Mouse (Mus musculus): ENCODE data around the gene Scgb1b30. TPM values are rescaled to one million over a fixed set of nuclear protein-coding genes. Genes with fewer than 3 reads are reported as not detected.
A peak's percentile ranks its signal among the peaks of the same experiment; 100 is the strongest.
"Not testable (repeated sequence)": the region's sequence is repeated elsewhere in the genome, so short reads cannot be mapped to it uniquely, and the experiment has no call there.

Gene Scgb1b30
- polyA plus RNA-seq (2015; fragmentation: Nextera tagmentation; extraction: Ambion mirVana), result not detected in 2 replicates

DNA sequence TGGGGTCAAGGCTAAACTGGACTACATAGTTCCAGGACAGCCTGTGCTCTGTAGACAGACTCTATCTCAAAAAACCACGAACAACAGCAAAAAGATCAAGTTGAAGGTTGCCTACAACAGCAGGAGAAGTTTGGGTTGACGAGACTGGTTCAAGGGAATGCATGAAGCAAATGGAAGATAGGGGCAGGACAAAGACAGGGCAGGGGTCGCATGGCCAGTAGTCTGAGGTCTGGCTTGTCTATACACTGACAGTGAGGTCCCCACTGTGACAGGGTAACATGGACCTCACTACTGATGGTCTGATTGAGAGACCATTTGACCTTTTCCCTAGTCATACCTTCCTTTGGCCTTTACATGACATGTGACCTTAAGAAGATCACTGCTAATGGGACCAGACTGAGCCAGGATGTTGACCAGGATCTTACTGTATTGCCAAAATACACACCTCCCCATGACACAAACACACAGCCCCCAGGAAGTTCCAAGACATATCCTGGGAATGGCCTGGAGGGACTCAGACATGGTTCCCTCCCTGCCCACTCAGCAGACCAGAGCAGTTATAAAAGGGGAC lies at the start of gene Scgb1b30:
Gene Scgb1b30 (plus strand): TSS at position 521 of the 571 bp plus-strand sequence.
- no peak for ATAC-seq (ENCODE audit: borderline replicate concordance, extremely low read depth, low FRiP score, low TSS enrichment)
- WGBS, result 70% methylated on average over 3 of the region's 3 CpGs
- no peaks in the 10 kb centered on the region for H3K27me3 ChIP-seq

DNA sequence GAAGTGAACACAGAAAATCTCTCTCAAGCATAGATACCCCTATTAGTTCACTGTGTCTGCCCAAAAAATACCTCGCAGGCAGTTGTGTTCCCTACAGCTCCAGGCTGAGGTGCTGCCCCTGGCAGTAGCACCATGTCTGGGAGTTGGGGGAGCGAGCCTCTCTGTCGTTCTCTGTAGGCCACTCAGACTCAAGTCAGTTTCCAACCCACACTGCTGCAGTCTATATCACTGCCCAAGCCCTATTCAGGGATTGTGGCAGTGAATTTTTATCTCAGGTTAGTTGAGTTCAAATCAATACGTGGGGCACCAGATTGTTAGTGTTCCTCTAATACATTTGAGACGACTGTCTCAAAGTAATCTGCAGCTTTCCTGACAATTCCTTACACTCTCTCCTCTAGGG lies 27.1 kb upstream of the Scgb1b30 start:
- H3K36me3 ChIP-seq; H3K9me3 ChIP-seq; H3K4me1 ChIP-seq; H3K4me3 ChIP-seq; H3K4me2 ChIP-seq; H3K27ac ChIP-seq; ATAC-seq (ENCODE audit: borderline replicate concordance, extremely low read depth, low FRiP score, low TSS enrichment); H3K9ac ChIP-seq; H3K27me3 ChIP-seq: not testable (repeated sequence)
- WGBS, result 75% methylated on average over 5 of the region's 5 CpGs

More for the DNA sequence above, at the start of gene Scgb1b30:
- H3K27ac ChIP-seq, result no peak within 1 kb of the TSS
- no peak within 1 kb of the TSS for H3K9ac ChIP-seq
- no peaks in the 10 kb centered on the region for H3K36me3 ChIP-seq
- H3K4me1 ChIP-seq, result no peaks in the 10 kb centered on the region
- no peak within 1 kb of the TSS for H3K4me2 ChIP-seq
- no peaks in the 10 kb centered on the region for H3K9me3 ChIP-seq
- H3K4me3 ChIP-seq, result no peak within 1 kb of the TSS

GRCm38 (mm10) chr7:34100002-34100401 lies 4.8 kb downstream of the Scgb1b30 start:
- no peak overlapping the region for H3K4me2 ChIP-seq
- no peaks in the 10 kb centered on the region for H3K27me3 ChIP-seq
- H3K4me3 ChIP-seq, result no peak overlapping the region
- H3K9me3 ChIP-seq, result no peaks in the 10 kb centered on the region
- H3K4me1 ChIP-seq, result no peaks in the 10 kb centered on the region
- no peak for ATAC-seq (ENCODE audit: borderline replicate concordance, extremely low read depth, low FRiP score, low TSS enrichment)
- H3K36me3 ChIP-seq, result no peaks in the 10 kb centered on the region
- WGBS, result 70% methylated on average over 2 of the region's 2 CpGs
- no peak overlapping the region for H3K27ac ChIP-seq
- H3K9ac ChIP-seq, result no peak overlapping the region

DNA sequence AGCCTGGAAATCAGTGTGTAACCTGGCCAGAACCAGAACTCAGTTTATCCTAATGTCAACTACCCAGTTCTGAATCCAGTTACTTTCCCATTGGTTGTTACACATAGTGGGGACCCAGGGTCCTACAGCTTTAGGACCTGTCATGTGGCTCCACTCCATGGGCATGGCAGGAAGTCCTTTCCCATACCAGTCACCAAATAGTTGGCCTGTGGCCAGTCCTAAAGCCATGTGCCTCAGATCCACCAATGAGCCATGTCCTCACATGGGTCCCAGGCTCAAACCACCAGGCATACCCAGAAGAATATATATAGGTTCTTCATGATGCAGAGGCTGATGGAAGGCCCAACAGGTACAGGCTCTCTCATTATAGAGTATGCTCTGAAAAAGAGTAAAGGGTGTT lies 6.0 kb downstream of the Scgb1b30 start:
- Histone ChIP-seq H3K36me3 (no peaks in the 10 kb centered on the region), H3K4me2 (no peak overlapping the region), H3K4me1 (no peaks in the 10 kb centered on the region), H3K27me3 (no peaks in the 10 kb centered on the region), H3K9me3 (no peaks in the 10 kb centered on the region), H3K27ac (no peak overlapping the region), H3K4me3 (no peak overlapping the region), H3K9ac (no peak overlapping the region)
- no peak for ATAC-seq (ENCODE audit: borderline replicate concordance, extremely low read depth, low FRiP score, low TSS enrichment)

- Histone ChIP-seq H3K27me3 (no peaks in the 10 kb centered on the region), H3K4me3 (no peak overlapping the region), H3K9me3 (no peaks in the 10 kb centered on the region), H3K36me3 (peaks cover 46% of the 10 kb centered on the region), H3K4me1 (no peaks in the 10 kb centered on the region), H3K27ac (no peak overlapping the region), H3K4me2 (no peak overlapping the region), H3K9ac (no peak overlapping the region)
- ATAC-seq (ENCODE audit: borderline replicate concordance, extremely low read depth, low FRiP score, low TSS enrichment), result no peak
- 76% methylated on average over 5 of the region's 5 CpGs for WGBS
These were observed 14.0 kb downstream of the Scgb1b30 start for GRCm38 (mm10) chr7:34109190-34109589.

DNA sequence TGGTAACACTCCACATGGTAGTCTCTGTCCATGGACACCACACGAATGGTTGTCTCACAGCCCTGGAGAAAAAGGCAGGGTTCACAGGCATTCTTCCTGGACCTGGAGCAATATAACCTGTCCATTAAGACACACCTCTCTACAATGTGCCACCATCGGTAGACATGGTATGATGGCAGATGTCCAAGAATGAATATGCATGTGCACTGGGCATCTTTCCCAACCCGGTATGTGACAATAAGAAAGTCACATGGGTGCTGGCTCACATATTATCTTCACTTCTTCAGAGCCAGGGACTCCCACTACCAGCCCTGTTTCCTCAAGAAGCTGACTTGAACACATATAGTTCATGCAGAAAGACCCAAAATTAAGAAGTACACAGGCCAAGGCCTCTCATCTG lies 21.4 kb downstream of the Scgb1b30 start:
- no peak for ATAC-seq (ENCODE audit: borderline replicate concordance, extremely low read depth, low FRiP score, low TSS enrichment)
- Histone ChIP-seq H3K4me3 (no peak overlapping the region), H3K9me3 (no peaks in the 10 kb centered on the region), H3K27me3 (no peaks in the 10 kb centered on the region), H3K4me2 (no peak overlapping the region), H3K36me3 (peaks cover 64% of the 10 kb centered on the region), H3K9ac (no peak overlapping the region), H3K27ac (no peak overlapping the region), H3K4me1 (no peaks in the 10 kb centered on the region)
- WGBS, result 79% methylated on average over 3 of the region's 3 CpGs

- not testable (repeated sequence) for H3K4me3 ChIP-seq; H3K4me2 ChIP-seq; H3K27me3 ChIP-seq; H3K4me1 ChIP-seq; H3K9me3 ChIP-seq; H3K27ac ChIP-seq; ATAC-seq (ENCODE audit: borderline replicate concordance, extremely low read depth, low FRiP score, low TSS enrichment); H3K9ac ChIP-seq
- peaks cover 30% of the 10 kb centered on the region for H3K36me3 ChIP-seq
- WGBS, result 18% methylated on average over 1 of the region's 1 CpGs
These were observed 25.4 kb downstream of the Scgb1b30 start for GRCm38 (mm10) chr7:34120636-34121035.

DNA sequence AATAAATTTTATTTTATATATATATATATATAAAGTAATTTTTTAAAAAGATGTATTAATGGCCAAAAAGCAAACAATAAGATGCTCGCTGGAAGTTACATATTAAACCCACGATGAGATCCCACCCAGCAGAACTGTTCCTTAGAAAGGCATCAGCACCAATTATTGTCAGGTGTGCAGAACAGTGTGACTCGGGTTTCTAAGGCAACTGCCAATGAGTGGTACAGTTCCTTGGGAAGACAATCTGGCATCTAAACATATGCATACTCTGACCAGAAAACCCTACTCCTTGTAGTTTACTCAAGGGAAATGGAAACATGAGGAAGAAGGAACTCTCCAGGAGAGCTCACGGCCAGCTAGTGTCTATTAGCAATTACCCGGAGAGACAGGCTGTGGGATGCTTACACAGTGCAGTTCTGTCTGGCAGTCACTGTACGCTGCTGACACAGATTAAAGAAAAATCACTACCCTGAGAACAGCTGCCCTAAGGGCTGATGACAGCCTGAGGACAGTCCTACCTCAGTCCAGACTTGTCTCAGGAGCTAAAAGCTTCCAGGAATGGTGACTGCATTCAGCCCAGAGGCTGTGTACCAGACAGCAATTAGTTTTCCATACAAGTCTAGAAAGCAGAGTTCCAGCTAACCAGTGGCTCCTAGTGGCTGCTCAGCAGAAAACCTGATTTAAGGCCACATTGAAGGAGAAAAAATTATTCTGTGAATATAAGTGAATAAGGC lies 27.9 kb downstream of the Scgb1b30 start:
- no peak overlapping the region for H3K4me3 ChIP-seq
- no peaks in the 10 kb centered on the region for H3K9me3 ChIP-seq
- no peak overlapping the region for H3K9ac ChIP-seq
- 83% methylated on average over 6 of the region's 6 CpGs for WGBS
- H3K27ac ChIP-seq, result no peak overlapping the region
- H3K4me1 ChIP-seq, result no peaks in the 10 kb centered on the region
- H3K27me3 ChIP-seq, result no peaks in the 10 kb centered on the region
- peaks cover 12% of the 10 kb centered on the region for H3K36me3 ChIP-seq
- no peak for ATAC-seq (ENCODE audit: borderline replicate concordance, extremely low read depth, low FRiP score, low TSS enrichment)
- H3K4me2 ChIP-seq, result no peak overlapping the region

- peaks cover 11% of the 10 kb centered on the region for H3K36me3 ChIP-seq
- H3K9me3 ChIP-seq, result no peaks in the 10 kb centered on the region
- no peak overlapping the region for H3K27ac ChIP-seq
- H3K4me3 ChIP-seq, result no peak overlapping the region
- 88% methylated on average over 9 of the region's 9 CpGs for WGBS
- no peak overlapping the region for H3K4me2 ChIP-seq
- no peaks in the 10 kb centered on the region for H3K27me3 ChIP-seq
- ATAC-seq (ENCODE audit: borderline replicate concordance, extremely low read depth, low FRiP score, low TSS enrichment), result no peak
- 0 out of 2 replicates have a peak, but pooled peaks cover 2% of the 10 kb centered on the region for H3K4me1 ChIP-seq
- no peak overlapping the region for H3K9ac ChIP-seq
These were observed 30.1 kb downstream of the Scgb1b30 start for GRCm38 (mm10) chr7:34125346-34125745.

- Histone ChIP-seq H3K27ac (no peak overlapping the region), H3K4me1 (peaks cover 10% of the 10 kb centered on the region; the same call in 1 of the 2 replicates), H3K4me3 (no peak overlapping the region), H3K4me2 (no peak overlapping the region), H3K9ac (no peak overlapping the region), H3K36me3 (peaks cover 11% of the 10 kb centered on the region), H3K27me3 (no peaks in the 10 kb centered on the region), H3K9me3 (no peaks in the 10 kb centered on the region)
- WGBS, result 86% methylated on average over 3 of the region's 3 CpGs
- no peak for ATAC-seq (ENCODE audit: borderline replicate concordance, extremely low read depth, low FRiP score, low TSS enrichment)
These were observed 31.1 kb downstream of the Scgb1b30 start for GRCm38 (mm10) chr7:34126291-34126690.

- Histone ChIP-seq H3K4me1 (peaks cover 27% of the 10 kb centered on the region), H3K27ac (no peak overlapping the region), H3K27me3 (no peaks in the 10 kb centered on the region), H3K4me2 (peak overlapping the region; percentile 66), H3K36me3 (peaks cover 7% of the 10 kb centered on the region), H3K9ac (no peak overlapping the region; the same call in 1 of the 2 replicates), H3K4me3 (peak overlapping the region; percentile 72), H3K9me3 (no peaks in the 10 kb centered on the region)
- WGBS, result 60% methylated on average over 3 of the region's 3 CpGs
- ATAC-seq (ENCODE audit: borderline replicate concordance, extremely low read depth, low FRiP score, low TSS enrichment), result no peak
These were observed 35.9 kb downstream of the Scgb1b30 start for GRCm38 (mm10) chr7:34131118-34131517.

GRCm38 (mm10) chr7:34131959-34132354 lies 36.7 kb downstream of the Scgb1b30 start:
- Histone ChIP-seq H3K4me3 (peak overlapping the region; percentile 72), H3K4me1 (peaks cover 27% of the 10 kb centered on the region), H3K9me3 (no peaks in the 10 kb centered on the region), H3K27ac (peak overlapping the region; percentile 85), H3K9ac (peak overlapping the region; percentile 84), H3K4me2 (peak overlapping the region; percentile 66), H3K36me3 (peaks cover 2% of the 10 kb centered on the region), H3K27me3 (no peaks in the 10 kb centered on the region)
- WGBS, result 1% methylated on average over 3 of the region's 3 CpGs
- no peak for ATAC-seq (ENCODE audit: borderline replicate concordance, extremely low read depth, low FRiP score, low TSS enrichment)

Measured in lung, embryonic 15.5 days (tissue).